Mouse (Mus musculus) spleen, postnatal 36 days (tissue): ENCODE data around the gene Ucp1.
A peak's percentile ranks its signal among the peaks of the same experiment; 100 is the strongest.

ENCODE experiments used
- DNase-seq, 2 experiments: peaks; one replicate each; pipeline ENCODE4 v3.0.0; 2022; ENCODE audit warnings: low spot score in 2 of 2, mixed read lengths in 1 of 2

The Ucp1 gene

DNA sequence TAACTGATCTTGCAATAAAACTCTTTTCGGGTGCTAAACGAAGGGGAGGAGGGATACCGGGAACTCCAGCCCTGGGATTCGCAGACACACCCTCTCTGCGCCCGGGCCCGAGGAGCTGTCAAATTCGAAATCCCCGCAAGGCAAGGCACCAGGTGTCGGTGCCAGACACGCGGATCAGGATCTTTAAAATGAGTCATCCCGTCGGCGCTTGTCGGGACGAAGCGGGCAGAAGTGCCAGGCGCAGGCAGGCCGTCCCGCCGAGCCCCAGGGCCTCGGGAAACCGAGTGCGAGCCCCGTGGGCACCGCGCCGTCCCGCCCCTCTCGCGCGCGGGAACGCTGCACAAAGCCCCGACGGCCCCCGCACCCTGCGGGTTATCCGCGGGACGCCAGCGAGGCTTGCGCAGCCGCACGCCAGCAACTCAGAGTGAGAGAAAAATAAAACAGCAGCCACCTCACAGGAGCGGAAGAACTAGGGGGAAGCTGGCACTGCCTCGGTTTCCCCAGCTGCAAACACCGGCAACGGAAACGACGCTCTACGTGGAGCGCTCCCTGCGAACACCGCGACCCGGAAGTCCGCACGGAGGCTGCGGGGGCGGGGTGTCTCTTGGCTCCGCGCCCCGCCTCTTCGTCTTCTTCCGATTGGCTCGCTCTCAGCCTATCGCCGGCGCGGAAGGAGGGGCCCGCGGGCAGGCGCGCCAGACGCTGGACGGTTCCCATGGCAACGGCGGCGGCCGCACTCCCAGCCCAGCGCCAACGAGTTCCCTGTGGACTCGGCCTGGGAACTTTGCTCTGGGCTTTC is 41.9 kb downstream of the Ucp1 start, which contains the start of gene Elmod2:
Elmod2 (minus strand) TSS at position 588 of the 799 bp plus-strand sequence.
- DNase-seq: peak; percentile 95

DNA sequence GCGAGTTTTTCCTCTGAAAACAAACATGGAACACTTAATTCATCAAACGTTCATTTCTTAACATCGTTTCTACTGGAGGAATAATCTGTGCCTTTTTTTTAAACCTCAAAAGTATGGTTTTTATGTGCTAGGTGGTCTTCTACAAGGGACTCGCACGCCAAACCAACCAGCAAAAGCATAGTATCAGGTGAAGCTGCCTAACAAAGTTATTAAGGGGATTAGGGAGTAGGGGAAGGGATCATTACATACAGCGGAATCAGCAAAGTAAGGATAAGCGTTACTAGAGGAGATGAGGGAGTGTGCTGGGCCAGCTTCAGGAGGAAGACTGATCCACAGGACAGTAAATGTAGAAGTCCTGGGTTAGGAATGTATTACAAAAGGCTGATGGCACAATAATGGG is 42.7 kb downstream of the Ucp1 start:
- DNase-seq: no peak

DNA sequence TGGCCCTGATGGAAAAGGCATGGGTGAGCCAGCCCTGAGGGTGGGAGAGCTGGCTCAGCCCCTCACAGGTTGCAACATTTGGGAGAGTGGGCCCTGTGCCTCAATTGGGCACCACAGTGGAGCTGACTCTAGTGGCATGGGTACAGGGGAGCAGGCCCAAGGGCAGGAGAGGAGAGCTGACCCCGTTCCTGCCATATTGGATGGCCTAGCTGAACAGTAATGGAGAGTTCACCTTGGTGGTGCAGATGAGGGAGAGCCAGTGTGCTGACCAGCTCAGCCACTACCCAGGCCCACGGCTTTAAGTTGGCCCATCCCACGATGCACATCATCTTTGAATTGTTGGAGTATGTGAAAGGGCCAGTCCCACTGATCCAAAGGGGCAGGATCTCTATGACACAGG is 51.9 kb downstream of the Ucp1 start:
- DNase-seq: no peak

DNA sequence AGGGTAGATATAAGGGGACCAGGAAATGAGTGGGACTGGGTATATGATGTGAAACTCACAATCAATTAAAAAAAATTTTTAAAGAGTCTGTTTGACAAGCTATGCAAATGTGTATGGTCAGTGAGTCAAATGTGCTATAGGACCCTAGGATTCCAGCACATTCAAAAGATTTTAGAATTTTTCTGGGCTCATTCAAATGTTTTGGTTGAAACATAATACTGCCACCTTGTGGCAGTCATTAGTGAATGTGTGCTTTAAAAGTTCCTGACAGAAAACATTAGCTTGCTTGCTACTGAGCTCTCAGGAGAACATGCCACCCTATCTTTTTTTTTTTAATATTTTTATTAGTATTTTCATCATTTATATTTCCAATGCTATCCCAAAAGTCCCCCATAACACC is 52.5 kb downstream of the Ucp1 start:
- DNase-seq: no peak
